Mouse (Mus musculus) cerebellum, adult 2 months (tissue): ENCODE results near the gene Abhd8.

Source experiments
- CTCF ChIP-seq: fragments of 200-500 bp; IDR thresholded peaks from 2 replicates; pipeline ENCODE4 v1.5.1; 2011; ENCODE audit warnings: low read depth, mild to moderate bottlenecking, control low read depth, low read length, moderate library complexity, borderline replicate concordance; ENCODE audit not compliant: insufficient read depth
- POLR2A ChIP-seq: fragments of 200-500 bp; IDR thresholded peaks from 2 replicates; pipeline ENCODE4 v1.6.1; 2011; ENCODE audit warnings: low read length, control low read depth, borderline replicate concordance; ENCODE audit not compliant: insufficient read depth

- TF ChIP-seq CTCF (no peak), POLR2A (peak; percentile 47; the same call in 1 of the 2 replicates)
Measured at GRCm38 (mm10) chr8:71488454-71488853, 25.0 kb upstream of the Abhd8 start.
